Mouse (Mus musculus): Measurements from ENCODE around the gene Spns3. TPM values are rescaled to one million over a fixed set of nuclear protein-coding genes. Genes with fewer than 3 reads are reported as not detected.

The Spns3 gene
- polyA plus RNA-seq, 1 experiment: 0.68 TPM

DNA sequence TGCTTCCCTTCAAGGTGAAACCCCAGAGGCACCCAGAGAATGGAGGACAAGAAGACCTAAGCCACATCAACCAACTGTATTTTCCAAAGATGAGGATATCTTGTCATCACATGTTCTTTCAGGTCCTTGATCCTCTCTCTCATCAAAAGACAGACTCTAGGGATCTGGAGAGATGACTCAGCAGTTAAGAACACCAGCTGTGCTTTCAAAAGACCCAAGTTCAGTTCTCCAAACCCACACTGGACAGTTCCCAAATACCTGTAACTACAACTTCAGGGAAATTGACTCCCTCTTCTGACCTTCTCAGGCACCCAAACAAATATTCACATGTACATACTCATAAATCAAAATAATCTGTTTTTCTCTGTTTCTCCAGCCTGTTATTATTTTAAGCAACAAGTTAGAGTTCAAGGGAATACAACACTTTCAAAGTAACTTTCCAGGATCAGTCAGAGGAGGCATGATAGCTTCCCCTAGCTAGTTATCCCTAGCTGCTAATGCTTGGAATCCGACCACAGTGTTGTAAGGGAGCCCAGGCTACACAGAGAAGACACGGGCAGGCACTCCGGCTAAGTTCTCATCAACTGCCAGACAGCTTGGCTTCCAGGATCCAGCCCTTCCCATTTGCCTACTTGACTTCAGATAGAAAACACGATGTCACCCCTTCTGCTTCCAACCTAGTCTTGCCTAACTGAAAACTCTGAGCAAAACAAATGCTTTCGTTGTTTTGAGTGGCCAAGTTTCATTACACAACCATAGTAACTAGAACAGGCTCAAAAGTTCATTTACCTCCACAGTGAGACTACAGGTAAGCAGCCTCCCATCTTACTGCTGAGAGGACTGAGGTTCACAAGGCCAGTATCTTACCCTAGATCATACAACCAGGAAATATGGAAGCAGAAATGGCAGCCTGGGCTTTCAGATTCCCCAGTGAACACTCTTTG lies 28.4 kb downstream of the Spns3 start:
- peaks cover 25% of the 10 kb centered on the region for H3K4me1 ChIP-seq (ENCODE audit: control insufficient read depth, insufficient read depth, low read length)
- no peak overlapping the region for H3K4me3 ChIP-seq (ENCODE audit: insufficient read depth, low read length)
- H3K27ac ChIP-seq (ENCODE audit: insufficient read depth, low read depth, low read length): no peak overlapping the region
- TF ChIP-seq POLR2A (IDR thresholded peaks at IDR 0.05; ENCODE audit: borderline replicate concordance, low read depth, low read length): no peak
- no peak for TF ChIP-seq CTCF (IDR thresholded peaks at IDR 0.05; ENCODE audit: low read depth, low read length)

DNA sequence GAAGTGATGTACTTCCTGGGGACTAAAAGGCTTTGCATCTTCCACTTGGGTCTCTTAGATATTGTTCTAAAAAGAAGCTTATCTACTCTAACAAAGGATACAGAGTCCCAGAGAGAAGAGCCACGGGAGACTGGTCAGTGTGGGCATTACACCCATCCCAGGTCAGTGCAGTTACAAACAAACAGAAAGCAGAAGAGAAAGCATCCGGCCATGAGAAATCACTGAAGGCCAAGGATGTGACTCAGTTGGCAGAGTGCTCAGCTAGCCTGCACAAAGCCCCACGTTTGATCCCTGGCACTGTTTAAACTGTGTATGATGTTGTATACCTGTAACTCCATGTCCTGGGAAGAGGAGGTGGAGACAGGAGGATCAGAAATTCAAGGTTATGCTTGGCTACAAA lies 30.4 kb downstream of the Spns3 start:
- Histone ChIP-seq H3K27ac (ENCODE audit: insufficient read depth, low read depth, low read length) (no peak overlapping the region), H3K4me3 (ENCODE audit: insufficient read depth, low read length) (no peak overlapping the region), H3K4me1 (ENCODE audit: control insufficient read depth, insufficient read depth, low read length) (peaks cover 22% of the 10 kb centered on the region)
- TF ChIP-seq POLR2A (IDR thresholded peaks at IDR 0.05; ENCODE audit: borderline replicate concordance, low read depth, low read length) (no peak), CTCF (IDR thresholded peaks at IDR 0.05; ENCODE audit: low read depth, low read length) (no peak)

DNA sequence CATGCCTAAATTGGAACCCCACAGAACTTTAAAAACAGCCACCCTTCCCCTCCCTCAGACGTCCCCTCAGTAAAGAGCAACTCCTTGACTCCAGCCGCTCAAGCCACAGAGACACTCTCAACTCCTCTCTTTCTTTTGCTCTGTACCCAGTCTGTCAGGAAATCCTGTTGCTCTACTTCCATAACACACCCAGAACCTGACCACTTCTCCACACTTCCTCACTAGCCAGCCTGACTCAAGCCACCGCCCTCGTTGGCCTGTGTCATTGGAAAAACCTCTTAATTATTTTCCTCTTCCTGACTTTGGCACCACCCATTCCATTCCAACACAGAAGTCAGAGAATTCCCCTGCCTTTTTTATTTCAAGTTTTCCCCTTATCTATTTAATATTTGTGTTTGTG lies 31.1 kb downstream of the Spns3 start:
- Histone ChIP-seq H3K27ac (ENCODE audit: insufficient read depth, low read depth, low read length) (no peak overlapping the region), H3K4me1 (ENCODE audit: control insufficient read depth, insufficient read depth, low read length) (peaks cover 22% of the 10 kb centered on the region), H3K4me3 (ENCODE audit: insufficient read depth, low read length) (no peak overlapping the region)
- TF ChIP-seq POLR2A (IDR thresholded peaks at IDR 0.05; ENCODE audit: borderline replicate concordance, low read depth, low read length) (no peak), CTCF (IDR thresholded peaks at IDR 0.05; ENCODE audit: low read depth, low read length) (no peak)

DNA sequence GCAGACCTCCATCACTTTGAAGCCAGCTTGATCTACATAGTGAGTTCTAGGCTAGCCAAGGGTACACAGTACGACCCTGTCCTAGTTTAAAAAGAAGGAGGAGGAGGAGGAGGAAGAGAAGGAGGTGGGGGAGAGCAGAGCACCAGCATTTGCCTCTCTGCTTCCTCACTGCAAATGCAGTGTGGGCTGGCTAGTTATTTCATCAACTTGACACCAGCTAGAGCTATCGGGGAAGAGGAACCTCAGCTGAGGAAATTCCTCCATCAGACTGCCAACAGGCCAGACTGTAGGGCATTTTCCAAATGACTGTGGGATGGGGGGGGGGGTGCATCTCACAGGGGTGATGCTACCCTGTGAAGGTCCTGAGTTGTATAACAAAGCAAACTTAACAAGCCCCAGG lies 31.9 kb downstream of the Spns3 start:
- no peak for TF ChIP-seq CTCF (IDR thresholded peaks at IDR 0.05; ENCODE audit: low read depth, low read length)
- no peak for TF ChIP-seq POLR2A (IDR thresholded peaks at IDR 0.05; ENCODE audit: borderline replicate concordance, low read depth, low read length)
- Histone ChIP-seq H3K4me3 (ENCODE audit: insufficient read depth, low read length) (no peak overlapping the region), H3K4me1 (ENCODE audit: control insufficient read depth, insufficient read depth, low read length) (peaks cover 22% of the 10 kb centered on the region), H3K27ac (ENCODE audit: insufficient read depth, low read depth, low read length) (no peak overlapping the region)

DNA sequence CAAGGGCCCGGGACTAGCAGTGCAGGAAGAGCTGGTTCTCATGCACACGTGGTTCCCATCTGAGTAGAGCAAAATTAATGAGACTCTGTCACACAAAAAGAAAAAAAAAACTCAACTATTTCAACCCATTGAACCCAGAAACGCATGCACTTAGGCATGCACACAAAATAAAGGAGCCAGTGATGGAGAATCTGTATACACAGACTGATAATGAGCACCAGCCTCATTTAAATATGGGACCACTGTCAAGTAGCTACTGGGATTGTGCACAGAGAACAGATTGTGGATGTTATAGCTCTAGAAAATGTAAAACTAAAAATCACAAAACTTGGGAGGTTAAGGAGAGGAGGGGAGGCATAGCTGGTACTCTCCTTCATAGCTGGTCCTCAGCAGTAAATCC lies 35.3 kb downstream of the Spns3 start:
- TF ChIP-seq POLR2A (IDR thresholded peaks at IDR 0.05; ENCODE audit: borderline replicate concordance, low read depth, low read length): no peak
- TF ChIP-seq CTCF (IDR thresholded peaks at IDR 0.05; ENCODE audit: low read depth, low read length): no peak
- H3K4me1 ChIP-seq (ENCODE audit: control insufficient read depth, insufficient read depth, low read length): peaks cover 14% of the 10 kb centered on the region
- H3K27ac ChIP-seq (ENCODE audit: insufficient read depth, low read depth, low read length): no peak overlapping the region
- H3K4me3 ChIP-seq (ENCODE audit: insufficient read depth, low read length): no peak overlapping the region

DNA sequence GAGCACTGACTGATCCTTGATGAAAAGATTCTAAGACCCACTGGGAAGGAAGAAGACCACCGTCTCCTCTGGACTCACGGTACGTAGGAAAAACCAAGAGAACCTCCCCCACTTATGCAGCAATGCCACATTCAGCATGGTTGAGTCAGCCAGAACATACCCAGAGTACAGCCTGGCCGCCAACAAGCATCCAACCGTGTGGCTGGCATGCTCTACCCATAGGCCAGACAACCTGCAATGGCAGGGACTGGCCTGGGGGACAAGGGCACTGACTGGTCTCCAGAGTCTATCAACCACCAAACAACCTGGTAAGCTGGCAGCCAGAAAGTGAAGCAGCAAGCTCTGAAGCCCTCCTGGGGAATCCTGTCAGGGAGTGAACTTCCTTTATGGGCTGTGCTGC lies 41.7 kb downstream of the Spns3 start:
- H3K27ac ChIP-seq (ENCODE audit: insufficient read depth, low read depth, low read length): no peak overlapping the region
- H3K4me1 ChIP-seq (ENCODE audit: control insufficient read depth, insufficient read depth, low read length): no peaks in the 10 kb centered on the region
- H3K4me3 ChIP-seq (ENCODE audit: insufficient read depth, low read length): no peak overlapping the region
- no peak for TF ChIP-seq CTCF (IDR thresholded peaks at IDR 0.05; ENCODE audit: low read depth, low read length)
- TF ChIP-seq POLR2A (IDR thresholded peaks at IDR 0.05; ENCODE audit: borderline replicate concordance, low read depth, low read length): no peak

DNA sequence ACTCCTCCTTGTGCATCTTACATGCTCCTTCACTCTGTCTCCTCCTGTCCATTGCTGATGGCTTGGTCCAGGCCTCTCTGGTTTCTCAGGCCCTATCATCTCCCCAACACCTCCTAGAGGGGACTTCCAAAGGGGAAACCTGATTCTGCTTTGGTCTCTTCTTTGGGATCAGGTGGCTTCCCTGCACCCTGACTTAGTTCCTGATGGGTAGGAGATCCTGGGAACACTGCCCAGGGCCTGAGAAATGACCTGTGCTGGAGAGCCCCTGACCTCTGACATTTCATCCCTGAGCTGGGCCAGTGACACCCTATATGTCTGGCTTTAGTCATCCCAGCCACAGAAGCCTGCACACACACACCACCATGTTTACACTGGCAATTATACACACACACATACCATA lies 42.7 kb downstream of the Spns3 start:
- TF ChIP-seq CTCF (IDR thresholded peaks at IDR 0.05; ENCODE audit: low read depth, low read length): no peak
- no peak for TF ChIP-seq POLR2A (IDR thresholded peaks at IDR 0.05; ENCODE audit: borderline replicate concordance, low read depth, low read length)
- no peaks in the 10 kb centered on the region for H3K4me1 ChIP-seq (ENCODE audit: control insufficient read depth, insufficient read depth, low read length)
- H3K4me3 ChIP-seq (ENCODE audit: insufficient read depth, low read length): no peak overlapping the region
- no peak overlapping the region for H3K27ac ChIP-seq (ENCODE audit: insufficient read depth, low read depth, low read length)

DNA sequence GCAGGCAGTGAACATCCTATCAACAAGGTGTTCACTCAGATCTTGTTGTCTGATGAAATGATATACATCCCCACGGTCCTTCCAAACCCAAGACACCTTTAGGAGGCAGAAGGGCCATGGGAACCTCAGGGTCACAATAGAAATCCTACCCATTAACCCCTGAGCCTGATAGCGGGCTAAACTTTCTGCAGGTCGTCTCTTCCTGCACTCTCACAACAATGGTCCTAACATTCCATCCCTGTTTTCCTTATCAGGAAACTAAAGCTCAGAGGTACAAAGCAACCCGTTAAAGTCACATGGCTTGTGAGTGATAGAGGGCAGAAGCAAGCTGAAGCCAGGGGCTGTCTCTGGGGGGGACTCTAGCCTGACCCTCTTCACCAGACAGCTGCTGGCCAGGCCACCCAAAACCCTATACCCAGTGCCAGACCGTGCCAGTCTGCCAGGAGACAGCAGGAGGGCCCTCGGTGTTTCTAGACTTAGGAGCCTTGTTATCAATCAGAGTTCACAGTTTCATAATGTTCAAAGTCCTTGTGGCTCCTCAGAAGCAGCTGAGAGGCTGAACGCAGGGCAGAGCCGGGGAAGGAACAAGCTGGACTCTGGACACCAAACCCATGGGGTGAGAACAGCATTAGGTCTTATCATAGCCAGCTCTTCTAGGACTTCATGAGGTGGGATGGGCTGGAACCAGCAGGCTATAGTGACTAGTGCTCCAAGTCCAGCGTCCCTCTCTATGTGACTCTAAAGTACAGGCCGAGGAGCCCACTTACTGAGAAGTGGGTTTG lies 46.1 kb downstream of the Spns3 start:
- TF ChIP-seq CTCF (IDR thresholded peaks at IDR 0.05; ENCODE audit: low read depth, low read length) (no peak), POLR2A (IDR thresholded peaks at IDR 0.05; ENCODE audit: borderline replicate concordance, low read depth, low read length) (no peak)
- Histone ChIP-seq H3K4me3 (ENCODE audit: insufficient read depth, low read length) (no peak overlapping the region), H3K27ac (ENCODE audit: insufficient read depth, low read depth, low read length) (no peak overlapping the region), H3K4me1 (ENCODE audit: control insufficient read depth, insufficient read depth, low read length) (no peaks in the 10 kb centered on the region)

DNA sequence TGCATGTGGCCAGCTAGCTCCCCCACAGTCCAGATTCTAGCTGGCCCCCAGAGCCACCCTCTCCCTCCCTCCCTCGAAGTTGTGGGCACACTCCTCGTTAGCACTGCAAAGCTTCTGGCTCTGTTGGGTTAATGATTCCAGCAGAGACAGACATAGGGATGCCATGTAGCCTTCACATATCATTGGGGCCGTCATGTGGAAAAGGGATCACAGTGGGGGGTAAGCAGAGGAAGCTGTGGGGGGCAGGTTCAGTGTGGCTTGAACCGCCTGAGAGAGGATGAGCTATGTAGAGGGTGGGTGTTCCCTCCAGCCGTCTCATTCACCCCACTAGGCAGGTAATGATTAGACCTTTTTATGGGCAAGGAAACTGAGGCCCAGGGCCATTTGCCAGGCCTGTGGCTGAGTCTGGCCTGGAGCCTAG lies 46.8 kb downstream of the Spns3 start:
- no peak for TF ChIP-seq POLR2A (IDR thresholded peaks at IDR 0.05; ENCODE audit: borderline replicate concordance, low read depth, low read length)
- no peaks in the 10 kb centered on the region for H3K4me1 ChIP-seq (ENCODE audit: control insufficient read depth, insufficient read depth, low read length)
- H3K4me3 ChIP-seq (ENCODE audit: insufficient read depth, low read length): no peak overlapping the region
- H3K27ac ChIP-seq (ENCODE audit: insufficient read depth, low read depth, low read length): no peak overlapping the region

DNA sequence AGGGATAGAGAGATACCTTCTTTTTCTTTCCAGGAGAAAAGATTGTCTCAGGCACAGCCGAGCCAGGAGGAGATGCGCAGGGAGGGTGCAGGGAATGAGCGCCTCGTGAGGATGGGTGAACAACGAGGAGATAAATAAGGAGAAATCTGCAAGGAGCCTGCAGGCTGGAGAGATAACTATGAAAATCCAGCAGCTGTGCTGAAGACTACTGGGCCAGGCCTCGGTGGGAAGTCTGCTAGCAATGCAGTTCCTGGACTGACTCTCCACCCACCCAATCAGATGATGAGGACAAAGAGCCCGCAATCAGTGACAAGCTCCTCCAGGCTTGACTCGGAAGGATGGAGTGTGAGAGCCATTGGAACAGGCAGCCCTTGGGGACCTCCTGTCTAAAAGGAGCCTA lies 48.1 kb downstream of the Spns3 start:
- Histone ChIP-seq H3K4me1 (ENCODE audit: control insufficient read depth, insufficient read depth, low read length) (no peaks in the 10 kb centered on the region), H3K27ac (ENCODE audit: insufficient read depth, low read depth, low read length) (no peak overlapping the region), H3K4me3 (ENCODE audit: insufficient read depth, low read length) (no peak overlapping the region)
- TF ChIP-seq CTCF (IDR thresholded peaks at IDR 0.05; ENCODE audit: low read depth, low read length): no peak
- no peak for TF ChIP-seq POLR2A (IDR thresholded peaks at IDR 0.05; ENCODE audit: borderline replicate concordance, low read depth, low read length)

Measured in bone marrow macrophage, adult 2 months (primary cell).